Mouse (Mus musculus) ES-Bruce4 (cell line): ENCODE measurements at regions not wholly inside any gene's neighbourhood (a gene's known extent, or its start where the extent isn't known, plus 50 kb on each side); places are given as distances from the start of the nearest gene placed in this dataset.
A peak's percentile ranks its signal among the peaks of the same experiment; 100 is the strongest.

Experiments
- CTCF ChIP-seq: IDR thresholded peaks from one replicate; pipeline ENCODE4 v1.8.1; 2011; ENCODE audit warnings: low read depth, low read length
- EP300 ChIP-seq: IDR thresholded peaks from 2 replicates; pipeline ENCODE4 v1.6.1; 2011; ENCODE audit warnings: low read depth, low read length; ENCODE audit not compliant: insufficient read depth
- POLR2A ChIP-seq: IDR thresholded peaks from one replicate; pipeline ENCODE4 v1.8.1; 2011; ENCODE audit warnings: low read length; ENCODE audit not compliant: insufficient read depth

- TF ChIP-seq CTCF, result no peak
- peak; percentile 96 for TF ChIP-seq EP300
- TF ChIP-seq POLR2A, result no peak
Observed at GRCm38 (mm10) chr8:90670471-90671057, 146.6 kb downstream of the Gm19935 start.
